Mouse (Mus musculus): ENCODE data around the gene Gm10277.

- no peak for TF ChIP-seq MAX (IDR thresholded peaks at IDR 0.05)
- peak; percentile 26 for TF ChIP-seq CTCF (IDR thresholded peaks at IDR 0.05; ENCODE audit: control insufficient read depth, insufficient read depth, insufficient read length)
- TF ChIP-seq USF1 (IDR thresholded peaks at IDR 0.05; ENCODE audit: low read depth) = no peak
Measured at GRCm38 (mm10) chr11:77822781-77823180, 35.2 kb upstream of the Gm10277 start.
